Mouse (Mus musculus) cerebellum, adult 9-10 months (tissue): ENCODE measurements around the gene Slc20a1.

Experiments
- DNase-seq: peaks from one replicate; pipeline ENCODE4 v3.0.0; 2022

Slc20a1 gene

DNA sequence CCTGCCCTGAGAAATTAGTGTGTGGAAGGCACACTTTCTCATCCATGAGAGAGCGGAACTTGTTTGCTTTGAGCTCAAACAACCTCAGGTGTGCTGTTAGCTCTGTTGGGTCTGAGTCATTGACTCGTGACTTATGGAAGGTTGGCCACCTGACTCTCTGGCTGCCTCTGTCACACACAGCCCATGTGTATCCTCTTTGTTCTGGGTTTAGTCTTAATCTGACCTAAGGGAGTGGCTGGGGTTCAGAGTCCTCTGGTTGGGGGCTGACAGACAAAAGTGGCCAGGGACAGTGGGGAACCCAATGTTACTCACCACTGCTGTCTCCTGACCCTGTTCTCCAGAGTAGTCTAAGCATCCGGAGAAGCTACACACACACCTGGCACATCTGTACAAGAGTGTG lies 59.5 kb downstream of the Slc20a1 start:
- DNase-seq = no peak

DNA sequence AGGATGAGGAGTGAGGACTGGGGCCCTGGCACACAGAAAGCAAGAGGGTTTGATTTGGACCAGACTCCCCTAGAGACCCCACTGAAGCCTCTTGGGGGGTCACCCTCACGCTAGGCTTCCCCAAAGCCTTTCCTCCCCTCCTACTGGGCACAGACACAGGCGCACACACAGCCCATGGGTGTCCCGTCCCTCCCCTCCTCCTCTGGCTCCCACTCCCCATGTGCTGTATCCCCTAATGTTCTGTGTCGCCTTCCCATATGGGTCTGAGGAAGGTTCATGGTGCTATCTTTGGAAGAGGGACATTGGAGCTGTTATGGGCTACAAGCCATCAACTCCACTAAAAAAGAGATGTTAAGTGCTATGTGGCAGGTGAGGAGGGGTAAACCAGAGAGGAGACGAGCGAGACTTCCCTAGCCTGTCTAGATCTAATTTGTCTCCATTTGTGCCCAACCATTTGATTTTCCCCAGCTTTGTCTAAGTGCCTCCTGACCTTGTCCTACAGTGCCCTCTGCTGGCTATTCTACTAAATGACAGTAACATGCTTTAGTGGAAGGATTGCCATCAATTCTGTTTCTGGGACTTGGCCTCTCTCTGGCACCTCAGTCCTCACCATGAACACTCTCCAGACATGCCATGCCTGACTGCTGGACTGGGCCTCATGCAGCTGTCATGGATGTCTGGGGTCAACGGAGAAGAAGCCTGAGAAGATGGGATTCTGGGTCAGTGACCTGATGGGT lies 60.1 kb downstream of the Slc20a1 start:
- DNase-seq = peak; percentile 86

GRCm38 (mm10) chr2:129260646-129261045 lies 62.1 kb downstream of the Slc20a1 start:
- no peak for DNase-seq
